18 mouse cellular contexts compared by ENCODE assay signal in the genomic region with DNA sequence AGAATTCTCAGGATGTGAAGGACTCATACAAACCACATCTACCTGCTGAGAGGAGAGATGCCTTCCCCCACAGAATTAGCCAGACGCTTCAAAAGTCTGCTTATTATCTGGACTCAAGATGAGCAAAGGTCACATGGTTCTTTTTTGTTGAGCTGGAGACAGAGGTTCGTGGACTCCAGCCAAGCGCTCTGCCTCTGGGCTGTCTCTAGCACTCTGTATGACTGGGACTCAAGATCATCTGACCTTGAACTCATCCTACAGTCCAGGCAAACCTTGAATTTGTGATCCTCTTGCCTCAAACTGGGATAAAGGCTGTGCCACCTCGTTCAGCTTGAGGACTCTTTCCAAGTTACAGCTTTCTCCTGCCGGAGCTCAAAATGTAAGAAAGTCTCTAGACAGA. TPM values are rescaled to one million over a fixed set of nuclear protein-coding genes. Genes with fewer than 3 reads are reported as not detected.
DNase-seq lines count a peak whose midpoint lies in the region; ATAC-seq and TF ChIP-seq lines count a peak whose summit lies in the region.
"Had no signal": no experiment of that assay in that cellular context is flagged by ENCODE, and none has a peak within 500 bp of the region (broad histone marks: within the 10 kb centered on the region; RNA-seq: fewer than 3 reads in every experiment).

No protein-coding gene starts in this region.

- WGBS in heart, adult 2 months: 51% methylated on average over 5 of the region's 5 CpGs
- WGBS in midbrain, embryonic 11.5 days: 80% methylated on average over 5 of the region's 5 CpGs

- no peak for TF ChIP-seq POLR2A in heart, adult 2 months (IDR thresholded peaks at IDR 0.05; ENCODE audit: insufficient read depth, low read depth, low read length)

- no peak overlapping the region for H3K4me2 ChIP-seq in midbrain, embryonic 11.5 days
- H3K4me2 ChIP-seq: limb, embryonic 13.5 days; lung, embryonic 14.5 days had no signal

- TF ChIP-seq CTCF in heart, adult 2 months (IDR thresholded peaks at IDR 0.05): no peak

- no peak for ATAC-seq in midbrain, embryonic 11.5 days (ENCODE audit: low FRiP score)
- ATAC-seq: forebrain, embryonic 14.5 days had no signal

- no peaks in the 10 kb centered on the region for H3K27me3 ChIP-seq in heart, adult 2 months (ENCODE audit: control insufficient read depth, insufficient read depth, low read length)
- no peaks in the 10 kb centered on the region for H3K27me3 ChIP-seq in midbrain, embryonic 11.5 days (ENCODE audit: control insufficient read depth, insufficient read depth, low read length)
- H3K27me3 ChIP-seq: limb, embryonic 13.5 days had no signal

- intact Hi-C loops in heart, adult 2 months (cut with DNase I): no loop called here
- intact Hi-C loops in heart, postnatal 25 days (cut with DNase I): loop anchor here (1.0 to 5.0 kb wide), 2 partner anchors 63 to 98 kb away; no protein-coding TSS in a partner anchor
- intact Hi-C loops in left cerebral cortex, postnatal 4 days (cut with DNase I): loop anchor here (10.0 kb wide), 1 partner anchor 101 kb away; no protein-coding TSS in a partner anchor

- no peaks in the 10 kb centered on the region for H3K9me3 ChIP-seq in midbrain, embryonic 11.5 days (ENCODE audit: control insufficient read depth, low read length)
- H3K9me3 ChIP-seq: G1E; limb, embryonic 13.5 days had no signal

- no peak overlapping the region for H3K9ac ChIP-seq in heart, adult 2 months (ENCODE audit: low read depth, low read length)
- no peak overlapping the region for H3K9ac ChIP-seq in midbrain, embryonic 11.5 days (ENCODE audit: low read length)
- H3K9ac ChIP-seq: limb, embryonic 13.5 days; lung, embryonic 14.5 days had no signal

- H3K4me3 ChIP-seq in heart, adult 2 months: no peak overlapping the region
- no peak overlapping the region for H3K4me3 ChIP-seq in midbrain, embryonic 11.5 days (ENCODE audit: low read depth, low read length)
- H3K4me3 ChIP-seq: limb, embryonic 13.5 days had no signal

- 0 out of 2 replicates have a peak overlapping the region, but pooled peaks have one; percentile 20 for H3K27ac ChIP-seq in heart, adult 2 months
- H3K27ac ChIP-seq in midbrain, embryonic 11.5 days (ENCODE audit: low read depth, low read length): no peak overlapping the region
- H3K27ac ChIP-seq: limb, embryonic 13.5 days had no signal

- peaks cover 1% of the 10 kb centered on the region; the same call in 1 of the 2 replicates for H3K4me1 ChIP-seq in heart, adult 2 months (ENCODE audit: control insufficient read depth, insufficient read depth, low read length)
- no peaks in the 10 kb centered on the region for H3K4me1 ChIP-seq in midbrain, embryonic 11.5 days (ENCODE audit: control insufficient read depth, insufficient read depth, low read length)
- H3K4me1 ChIP-seq: limb, embryonic 13.5 days had no signal

- TF ChIP-seq EP300 in heart, adult 2 months (IDR thresholded peaks at IDR 0.05; ENCODE audit: insufficient read depth, low read depth, low read length): no peak

- no peaks in the 10 kb centered on the region for H3K79me2 ChIP-seq in heart, adult 2 months (replicated peaks; ENCODE audit: control insufficient read depth, insufficient read depth, low read length)

- no peaks in the 10 kb centered on the region for H3K36me3 ChIP-seq in heart, adult 2 months (ENCODE audit: control insufficient read depth, insufficient read depth, low read length)
- no peaks in the 10 kb centered on the region for H3K36me3 ChIP-seq in midbrain, embryonic 11.5 days (ENCODE audit: control insufficient read depth, insufficient read depth, low read length)
- H3K36me3 ChIP-seq: G1E; limb, embryonic 13.5 days had no signal

- no peak for DNase-seq in heart, adult 2 months
- DNase-seq in heart, postnatal 25 days (ENCODE audit: low spot score): no peak
- DNase-seq in MN1 (ENCODE audit: low spot score): peak; percentile 70
- peak; percentile 74 to 78 for DNase-seq in adrenal gland, postnatal 36 days
- DNase-seq in kidney, adult 9 months: peak; percentile 81
- no peak for DNase-seq in left cerebral cortex, postnatal 4 days
- DNase-seq in midbrain, embryonic 11.5 days (ENCODE audit: low spot score, missing footprints): no peak
- DNase-seq in thymus, postnatal 25 days: no peak
- DNase-seq: B cell, adult 2 months; cerebellum, postnatal 14 days; gastrocnemius, postnatal 36 days; layer of hippocampus, adult 9-11 months; lung, embryonic 14.5 days; retina, postnatal 1 day; thymus, adult 18-20 months had no signal

RNA-seq across cellular contexts. Expression of a gene that starts 21.5 kb away (rescaled TPM):
- total RNA-seq in heart, adult 2 months (2021): 10 to 100 TPM; 14.6 to 18.0 TPM
- polyA plus RNA-seq in heart, adult 2 months (2012; rRNA removed): 9.7 and 12.2 TPM in 2 replicates
- total RNA-seq in heart, postnatal 25 days (2021): 10 to 100 TPM; 14.8 to 16.2 TPM
- total RNA-seq in adrenal gland, postnatal 36 days (2021): 10 to 100 TPM; 35.0 to 46.7 TPM
- total RNA-seq in left cerebral cortex, postnatal 4 days (2021): 10 to 100 TPM; 30.6 to 32.4 TPM
- 26.2 and 28.9 TPM in 2 replicates for polyA plus RNA-seq in midbrain, embryonic 11.5 days (2014; fragmentation: Nextera tagmentation; extraction: Ambion mirVana)

RNA-seq across cellular contexts. Expression of a gene that starts 21.8 kb away (rescaled TPM):
- total RNA-seq in heart, adult 2 months (2021): 10 to 100 TPM; 43.0 to 50.5 TPM
- 39.4 and 77.7 TPM in 2 replicates for polyA plus RNA-seq in heart, adult 2 months (2012; rRNA removed)
- 10 to 100 TPM; 46.8 to 52.4 TPM for total RNA-seq in heart, postnatal 25 days (2021)
- total RNA-seq in adrenal gland, postnatal 36 days (2021): 10 to 100 TPM; 64.9 to 68.6 TPM
- total RNA-seq in left cerebral cortex, postnatal 4 days (2021): 10 to 100 TPM; 42.6 to 49.1 TPM
- 125 and 135 TPM in 2 replicates for polyA plus RNA-seq in midbrain, embryonic 11.5 days (2014; fragmentation: Nextera tagmentation; extraction: Ambion mirVana)

Comparison
In these comparisons a context has a peak if more than half of its experiments do, and no peak if none do; other contexts are left out.
1. DNase-seq: peak in MN1 (single experiment), adrenal gland, postnatal 36 days (2 of 2) and kidney, adult 9 months (single experiment); none in heart, adult 2 months (0 of 2), heart, postnatal 25 days (single experiment), left cerebral cortex, postnatal 4 days (single experiment), midbrain, embryonic 11.5 days (single experiment) and thymus, postnatal 25 days (single experiment).